Mouse (Mus musculus) spleen, postnatal 36 days (tissue): Measurements from ENCODE around the gene Itpkc.
A peak's percentile ranks its signal among the peaks of the same experiment; 100 is the strongest.

Experiments
- DNase-seq, 2 experiments: peaks; one replicate each; pipeline ENCODE4 v3.0.0; 2022; ENCODE audit warnings: low spot score in 2 of 2, mixed read lengths in 1 of 2

Gene Itpkc

GRCm38 (mm10) chr7:27237527-27237926 is 9.1 kb upstream of the Itpkc start:
- no peak for DNase-seq

- DNase-seq = no peak
Measured at GRCm38 (mm10) chr7:27235726-27236125, 7.3 kb upstream of the Itpkc start.

GRCm38 (mm10) chr7:27233300-27233699 is 4.8 kb upstream of the Itpkc start:
- DNase-seq = no peak

- peak; percentile 94 to 95 for DNase-seq
Measured at GRCm38 (mm10) chr7:27232781-27233281, 4.4 kb upstream of the Itpkc start, which contains the start of gene Coq8b. TSS of gene Coq8b (plus strand) at chr7:27233023.

DNA sequence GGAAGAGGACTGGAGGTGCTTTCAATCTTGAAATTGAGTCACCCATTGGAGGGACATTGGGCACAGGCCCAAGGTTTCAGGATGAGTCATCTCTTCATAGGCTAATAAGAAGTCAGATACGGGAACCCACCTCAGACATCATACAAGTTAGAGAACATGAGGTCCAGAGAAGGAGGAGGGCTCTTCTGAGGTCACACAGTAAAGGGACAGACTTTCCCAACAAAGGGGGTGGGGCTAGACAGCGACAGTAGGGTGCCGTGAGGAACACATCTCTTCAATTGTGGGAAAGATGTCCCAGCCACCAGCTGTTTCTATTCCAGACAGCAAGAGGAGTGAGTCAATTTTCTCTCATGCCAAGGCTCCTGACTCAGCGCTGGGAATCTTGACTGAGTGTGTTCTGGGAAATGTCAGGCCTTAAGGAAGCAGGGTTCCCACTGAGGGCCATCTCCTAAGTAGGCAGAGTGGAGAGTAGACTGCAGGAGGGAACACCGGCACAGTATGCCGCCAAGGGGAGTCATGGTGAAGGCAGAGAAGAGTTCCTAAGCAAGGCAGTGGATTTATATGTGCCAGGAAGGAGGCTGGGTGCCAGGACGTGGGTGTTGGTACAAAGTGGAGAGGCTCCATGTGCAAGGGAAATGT is 3.4 kb upstream of the Itpkc start:
- DNase-seq = no peak

DNA sequence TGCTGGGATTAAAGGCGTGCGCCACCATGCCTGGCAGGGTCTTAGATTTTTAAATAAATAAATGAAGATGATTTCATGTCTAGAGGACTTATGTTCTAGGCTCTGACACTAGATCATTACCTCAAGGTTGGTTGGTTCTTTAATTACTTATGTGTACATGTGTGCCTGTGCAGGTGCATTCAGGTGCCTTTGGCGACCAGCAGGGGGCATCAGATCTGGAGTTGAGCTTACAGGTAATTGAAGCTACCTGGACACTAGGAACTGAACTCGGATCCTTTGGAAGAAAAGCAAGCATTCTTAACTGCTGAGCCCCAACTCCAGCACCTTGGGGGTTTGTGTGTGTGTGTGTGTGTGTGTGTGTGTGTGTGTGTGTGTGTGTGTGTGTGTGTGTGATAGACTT is 2.3 kb upstream of the Itpkc start:
- no peak for DNase-seq

DNA sequence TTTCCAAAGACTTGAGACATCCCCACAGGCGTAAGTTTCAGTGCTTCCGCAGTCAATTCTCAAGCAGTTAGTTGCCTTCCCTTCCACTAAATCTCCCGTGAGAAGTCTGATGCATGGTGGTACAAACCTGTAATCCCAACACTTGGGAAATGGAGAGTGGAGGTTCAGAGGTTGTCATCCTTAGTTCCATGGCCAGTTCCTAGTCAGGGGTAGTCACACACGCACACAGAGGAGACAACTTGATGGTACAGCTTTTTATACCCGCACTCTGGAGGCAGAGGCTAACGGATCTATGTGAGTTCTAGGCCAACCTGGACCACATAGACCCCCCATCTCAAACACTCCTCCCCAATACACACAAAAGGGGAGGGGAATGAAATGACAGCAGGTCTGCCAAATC is 404 bp upstream of the Itpkc start:
- no peak for DNase-seq

GRCm38 (mm10) chr7:27227676-27228075 is 785 bp downstream of the Itpkc start:
- no peak for DNase-seq

- DNase-seq = no peak
Measured at GRCm38 (mm10) chr7:27227276-27227675, 1.2 kb downstream of the Itpkc start.

GRCm38 (mm10) chr7:27224877-27225575 is 3.4 kb downstream of the Itpkc start:
- no peak for DNase-seq

DNA sequence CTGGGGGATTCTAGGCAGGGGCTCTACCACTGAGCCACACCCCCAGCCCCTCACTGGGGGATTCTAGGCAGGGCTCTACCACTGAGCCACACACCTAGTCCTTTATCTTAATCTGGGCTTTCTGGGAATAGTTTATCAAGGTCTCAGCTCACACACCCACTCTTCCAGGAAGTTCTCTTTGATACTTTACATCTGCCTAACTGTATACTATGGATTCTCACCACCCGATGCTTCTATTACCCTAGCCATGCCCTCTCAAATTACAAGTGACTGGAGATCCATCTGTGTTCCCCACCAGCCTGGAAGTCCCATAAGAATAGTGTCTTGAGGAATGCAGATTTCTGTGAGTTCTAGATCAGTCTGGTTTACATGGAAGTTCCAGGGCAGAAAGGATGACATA is 5.9 kb downstream of the Itpkc start:
- DNase-seq = no peak

- no peak for DNase-seq
Measured at GRCm38 (mm10) chr7:27221939-27222338, 6.5 kb downstream of the Itpkc start.

GRCm38 (mm10) chr7:27219937-27220336 is 8.5 kb downstream of the Itpkc start:
- DNase-seq = no peak

DNA sequence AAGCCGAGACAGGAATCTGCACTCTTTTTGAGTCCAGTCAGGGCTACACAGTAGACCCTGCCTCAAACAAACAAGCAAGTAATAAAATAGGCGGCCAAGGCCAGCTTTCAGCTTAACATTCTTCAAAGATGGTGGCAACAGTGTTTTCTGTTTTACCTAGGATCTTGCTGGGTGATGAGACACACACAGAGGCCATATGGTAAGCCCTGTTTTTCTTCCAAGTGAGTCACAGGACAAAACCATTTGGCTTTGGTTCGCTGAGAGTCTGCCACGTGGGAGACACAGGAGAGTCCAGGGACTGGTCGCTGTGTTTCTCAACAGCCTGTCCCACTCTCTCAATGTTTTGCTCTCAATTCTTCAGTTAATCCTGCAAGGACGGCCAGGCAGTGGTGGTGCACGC is 9.9 kb downstream of the Itpkc start:
- no peak for DNase-seq

DNA sequence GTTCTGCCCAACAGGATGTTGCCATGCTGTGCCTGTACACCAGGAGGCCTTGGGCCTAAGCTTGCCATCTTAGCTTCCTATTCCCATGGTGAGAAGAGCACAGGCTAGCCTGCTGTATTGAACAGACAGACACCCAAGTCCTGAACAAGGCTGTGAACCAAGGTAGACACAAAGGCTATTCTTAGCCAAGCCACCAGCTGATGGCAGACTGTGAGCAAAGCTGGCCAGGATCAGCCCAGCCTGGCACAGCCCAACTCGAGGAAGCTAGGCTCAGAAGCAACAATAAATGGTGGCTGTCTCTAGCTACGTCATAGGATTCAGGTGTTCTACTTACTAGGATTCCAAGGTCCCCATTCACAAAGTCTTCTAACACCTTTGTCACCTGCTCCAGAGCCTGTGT is 15.8 kb downstream of the Itpkc start:
- DNase-seq = no peak

GRCm38 (mm10) chr7:27203730-27204449 is 24.6 kb downstream of the Itpkc start:
- no peak for DNase-seq

DNA sequence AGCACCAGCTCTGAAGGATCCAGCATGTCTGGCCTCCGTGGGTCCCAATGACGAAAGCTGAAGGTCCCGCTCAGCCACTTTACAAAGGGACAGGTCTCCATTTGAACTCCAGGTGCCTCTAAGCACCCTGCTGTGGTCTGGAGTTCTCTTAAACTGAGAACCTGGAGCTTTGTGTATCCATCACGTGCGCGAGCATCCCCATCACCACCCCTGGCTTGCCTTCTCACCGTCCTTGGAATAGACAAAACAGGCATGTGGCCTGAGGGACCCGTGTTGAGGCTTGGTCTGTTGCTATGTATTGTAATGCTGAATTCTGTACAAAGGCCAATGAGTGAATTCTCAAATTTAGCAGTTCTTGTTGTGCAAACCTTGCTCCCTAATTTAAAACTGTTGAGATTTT is 29.7 kb downstream of the Itpkc start:
- DNase-seq = no peak

GRCm38 (mm10) chr7:27198355-27198754 is 30.1 kb downstream of the Itpkc start:
- no peak for DNase-seq

GRCm38 (mm10) chr7:27197634-27198033 is 30.8 kb downstream of the Itpkc start:
- no peak for DNase-seq

- DNase-seq = no peak
Measured at GRCm38 (mm10) chr7:27197136-27197535, 31.3 kb downstream of the Itpkc start.

- DNase-seq = peak; percentile 98 to 99
Measured at GRCm38 (mm10) chr7:27195681-27196611, 32.5 kb downstream of the Itpkc start, which contains the start of the genes BC024978 and Snrpa. TSS of gene BC024978 (plus strand) at chr7:27195781. TSS of gene Snrpa (minus strand) at chr7:27196271.
